Mouse (Mus musculus) brain, adult 2 months (tissue): ENCODE measurements at regions not wholly inside any gene's neighbourhood (a gene's known extent, or its start where the extent isn't known, plus 50 kb on each side); places are given as distances from the start of the nearest gene placed in this dataset.

Experiments
- DNase-seq: peaks from one replicate; pipeline ENCODE4 v3.0.0; 2011; ENCODE audit warnings: low read depth, low spot score

GRCm38 (mm10) chr13:90293697-90294647 lies 204.6 kb upstream of the Xrcc4 start:
- peak; percentile 23 for DNase-seq

- peak; percentile 35 for DNase-seq
Observed at GRCm38 (mm10) chr13:90292905-90293304, 203.5 kb upstream of the Xrcc4 start.

- no peak for DNase-seq
Observed at GRCm38 (mm10) chr13:90292124-90292523, 202.7 kb upstream of the Xrcc4 start.

GRCm38 (mm10) chr13:90280976-90281375 lies 191.6 kb upstream of the Xrcc4 start:
- no peak for DNase-seq

- peak; percentile 46 for DNase-seq
Observed at GRCm38 (mm10) chr13:90279786-90280382, 190.5 kb upstream of the Xrcc4 start.

- peak; percentile 53 for DNase-seq
Observed at GRCm38 (mm10) chr13:90279355-90279754, 189.9 kb upstream of the Xrcc4 start.

GRCm38 (mm10) chr13:90259071-90259742 lies 169.8 kb upstream of the Xrcc4 start:
- DNase-seq = peak; percentile 36

- DNase-seq = no peak
Observed at GRCm38 (mm10) chr13:90252981-90253380, 163.6 kb upstream of the Xrcc4 start.

GRCm38 (mm10) chr13:90245997-90246765 lies 156.8 kb upstream of the Xrcc4 start:
- DNase-seq = no peak

- no peak for DNase-seq
Observed at GRCm38 (mm10) chr13:90238331-90238730, 148.9 kb upstream of the Xrcc4 start.

- no peak for DNase-seq
Observed at GRCm38 (mm10) chr13:90233986-90234385, 144.6 kb upstream of the Xrcc4 start.

- no peak for DNase-seq
Observed at GRCm38 (mm10) chr13:90233561-90233960, 144.2 kb upstream of the Xrcc4 start.

GRCm38 (mm10) chr13:90229106-90229505 lies 139.7 kb upstream of the Xrcc4 start:
- no peak for DNase-seq

- DNase-seq = no peak
Observed at GRCm38 (mm10) chr13:90226212-90226611, 136.8 kb upstream of the Xrcc4 start.

GRCm38 (mm10) chr13:90212390-90212789 lies 123.0 kb upstream of the Xrcc4 start:
- DNase-seq = no peak

GRCm38 (mm10) chr13:90207875-90208274 lies 118.5 kb upstream of the Xrcc4 start:
- DNase-seq = no peak
